Mouse (Mus musculus) neural tube, embryonic 10.5 days (tissue): ENCODE results near the gene Gm5591.
"Not testable (repeated sequence)": the region's sequence is repeated elsewhere in the genome, so short reads cannot be mapped to it uniquely, and the experiment has no call there.

Source experiments
- DNase-seq: peaks from one replicate; pipeline ENCODE4 v3.0.0-alpha.2; 2017; ENCODE audit warnings: low spot score; ENCODE audit errors: extremely low spot score

Gene Gm5591

GRCm38 (mm10) chr7:38528093-38528492 is at the start of gene Gm5591:
TSS of gene Gm5591 (minus strand) at chr7:38528193.
- DNase-seq = not testable (repeated sequence)

- DNase-seq = not testable (repeated sequence)
Observed at GRCm38 (mm10) chr7:38488468-38488867, 39.5 kb downstream of the Gm5591 start.
